Mouse (Mus musculus) C2C12 (cell line): Measurements from ENCODE around the gene Spryd7.

ENCODE experiments used
- CTCF ChIP-seq: IDR thresholded peaks from one replicate; pipeline ENCODE4 v1.5.1; 2011; ENCODE audit not compliant: control insufficient read depth, insufficient read depth, insufficient read length
- FOSL1 ChIP-seq: IDR thresholded peaks from one replicate; pipeline ENCODE4 v1.8.0; 2011; ENCODE audit warnings: mild to moderate bottlenecking, low read length; ENCODE audit not compliant: poor library complexity, insufficient read depth, severe bottlenecking
- MAX ChIP-seq: IDR thresholded peaks from one replicate; pipeline ENCODE4 v1.6.1; 2011; ENCODE audit warnings: mild to moderate bottlenecking, control low read depth
- MYOD1 ChIP-seq: IDR thresholded peaks from one replicate; pipeline ENCODE4 v1.6.1; 2011; ENCODE audit warnings: low read depth; ENCODE audit not compliant: control insufficient read depth, insufficient read length

- no peak for TF ChIP-seq CTCF
- TF ChIP-seq MYOD1 = no peak
- no peak for TF ChIP-seq MAX
- no peak for TF ChIP-seq FOSL1
These were observed 27.2 kb downstream of the Spryd7 start for GRCm38 (mm10) chr14:61529533-61529932.
